Mouse (Mus musculus) midbrain, embryonic 14.5 days (tissue): Measurements from ENCODE around the gene Mdm2. TPM values are rescaled to one million over a fixed set of nuclear protein-coding genes. Genes with fewer than 3 reads are reported as not detected.

Experiments used
- ATAC-seq: fragments of 200-750 bp; cut with Nextera tagmentation; 2 replicates; pipeline ENCODE4 v1.8.0; 2017; ENCODE audit warnings: moderate number of reproducible peaks, moderate library complexity; ENCODE audit not compliant: low FRiP score, low TSS enrichment
- DNase-seq: peaks from one replicate; pipeline ENCODE4 v3.0.0-alpha.2; 2015
- H3K27ac ChIP-seq: fragments of 300-500 bp; sonication (generic); replicated peaks from 2 replicates; pipeline ENCODE4 v1.5.1; 2014; ENCODE audit warnings: mild to moderate bottlenecking, low read depth, low read length, moderate library complexity
- H3K27me3 ChIP-seq: fragments of 300-500 bp; sonication (generic); 2 replicates; pipeline ENCODE4 v1.6.1; 2014; ENCODE audit warnings: low read length, control low read depth, mixed read lengths; ENCODE audit not compliant: control insufficient read depth, insufficient read depth
- H3K36me3 ChIP-seq: fragments of 300-500 bp; sonication (generic); 2 replicates; pipeline ENCODE4 v1.6.1; 2014; ENCODE audit warnings: low read length, control low read depth; ENCODE audit not compliant: control insufficient read depth, insufficient read depth
- H3K4me1 ChIP-seq: fragments of 300-500 bp; sonication (generic); 2 replicates; pipeline ENCODE4 v1.6.1; 2014; ENCODE audit warnings: mild to moderate bottlenecking, antibody characterized with exemption, low read length, control low read depth; ENCODE audit not compliant: control insufficient read depth, insufficient read depth
- H3K4me2 ChIP-seq: fragments of 300-500 bp; sonication (generic); 2 replicates; pipeline ENCODE4 v1.6.1; 2014; ENCODE audit warnings: mild to moderate bottlenecking, low read length, moderate library complexity
- H3K4me3 ChIP-seq: fragments of 300-500 bp; sonication (generic); replicated peaks from 2 replicates; pipeline ENCODE4 v1.5.1; 2014; ENCODE audit warnings: low read depth, low read length
- H3K9ac ChIP-seq: fragments of 300-500 bp; sonication (generic); replicated peaks from 2 replicates; pipeline ENCODE4 v1.6.1; 2014; ENCODE audit warnings: mild to moderate bottlenecking, low read length, moderate library complexity
- H3K9me3 ChIP-seq: fragments of 300-500 bp; sonication (generic); 2 replicates; pipeline ENCODE4 v1.6.1; 2016; ENCODE audit warnings: low read length, control low read depth, mixed read lengths; ENCODE audit not compliant: control insufficient read depth
- WGBS: fragments of 180-500 bp; shearing (Covaris S2); extraction: QIAGEN DNeasy Blood & Tissue Kit; methylation state at CpG from one replicate; pipeline ENCODE4 v1.1.7; 2014; 5-methylcytosine and 5-hydroxymethylcytosine counted together
- polyA plus RNA-seq: library from polyadenylated mRNA; unstranded; fragments of >200 nt; fragmentation: Nextera tagmentation; extraction: Ambion mirVana; gene quantifications from 2 replicates; pipeline ENCODE4 v1.2.1, GENCODE M21; 2014

The Mdm2 gene
- polyA plus RNA-seq, 1 experiment from 2014 or later, result 57.3 TPM

DNA sequence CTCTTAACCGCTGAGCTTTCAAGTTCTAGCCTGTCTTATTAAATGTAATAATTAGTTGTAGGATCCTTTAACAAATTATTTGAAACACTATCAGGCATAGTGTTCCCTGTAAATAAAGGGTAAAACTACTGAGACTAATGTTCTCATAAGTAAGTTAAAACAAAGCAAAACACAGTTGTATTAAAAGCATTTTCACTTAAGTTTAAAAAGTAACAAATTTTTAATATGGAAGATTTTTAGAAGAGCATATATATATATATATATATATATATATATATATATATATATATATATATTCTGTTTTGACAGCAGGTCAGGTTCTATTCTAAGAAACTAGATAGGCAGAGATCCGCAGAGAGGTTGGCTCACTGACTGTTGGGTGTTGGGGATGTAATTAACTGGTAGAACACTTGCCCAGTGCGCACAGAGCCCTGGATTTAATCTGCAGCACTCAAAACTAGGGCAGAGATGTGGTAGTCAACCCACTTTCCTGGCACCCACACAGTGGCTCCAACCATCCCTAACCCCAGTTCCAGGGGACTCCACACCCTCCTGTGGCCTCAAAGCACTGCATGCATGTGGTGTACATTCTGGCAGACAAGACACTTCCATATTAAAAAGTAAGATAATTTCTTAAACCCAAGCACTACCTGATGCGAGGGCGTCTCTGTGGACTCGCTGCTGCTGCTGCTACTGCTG lies 16.2 kb downstream of the Mdm2 start:
- no peak overlapping the region for H3K27ac ChIP-seq
- no peaks in the 10 kb centered on the region for H3K9me3 ChIP-seq
- H3K4me3 ChIP-seq, result no peak overlapping the region
- WGBS, result 97% methylated on average over 6 of the region's 6 CpGs
- no peaks in the 10 kb centered on the region for H3K27me3 ChIP-seq
- H3K4me2 ChIP-seq, result no peak overlapping the region
- H3K36me3 ChIP-seq, result peaks cover 91% of the 10 kb centered on the region
- H3K4me1 ChIP-seq, result no peaks in the 10 kb centered on the region
- DNase-seq, result no peak
- no peak overlapping the region for H3K9ac ChIP-seq
- ATAC-seq, result no peak

DNA sequence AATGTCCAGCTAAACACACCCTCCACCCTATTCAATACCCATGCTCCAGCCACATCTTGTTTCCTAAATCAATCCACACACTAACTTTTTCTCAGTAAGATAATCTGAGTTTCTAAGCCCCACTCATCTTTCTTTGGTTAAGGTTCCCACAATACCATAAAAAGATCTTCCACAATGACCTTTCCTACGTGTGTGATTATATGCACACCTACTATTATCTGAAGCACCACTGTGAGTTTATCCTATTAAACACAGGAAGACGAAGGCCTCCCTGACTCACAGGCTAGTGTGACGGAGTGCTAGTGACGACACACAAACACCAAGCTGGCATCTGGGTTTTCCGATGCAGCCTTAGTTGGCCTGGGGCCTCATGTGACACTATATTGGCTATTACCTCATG lies 17.6 kb downstream of the Mdm2 start:
- Histone ChIP-seq H3K4me3 (no peak overlapping the region), H3K27me3 (no peaks in the 10 kb centered on the region), H3K36me3 (peaks cover 88% of the 10 kb centered on the region), H3K27ac (no peak overlapping the region), H3K9me3 (no peaks in the 10 kb centered on the region), H3K9ac (no peak overlapping the region), H3K4me1 (no peaks in the 10 kb centered on the region), H3K4me2 (no peak overlapping the region)
- no peak for ATAC-seq
- 97% methylated on average over 5 of the region's 5 CpGs for WGBS
- DNase-seq, result no peak

DNA sequence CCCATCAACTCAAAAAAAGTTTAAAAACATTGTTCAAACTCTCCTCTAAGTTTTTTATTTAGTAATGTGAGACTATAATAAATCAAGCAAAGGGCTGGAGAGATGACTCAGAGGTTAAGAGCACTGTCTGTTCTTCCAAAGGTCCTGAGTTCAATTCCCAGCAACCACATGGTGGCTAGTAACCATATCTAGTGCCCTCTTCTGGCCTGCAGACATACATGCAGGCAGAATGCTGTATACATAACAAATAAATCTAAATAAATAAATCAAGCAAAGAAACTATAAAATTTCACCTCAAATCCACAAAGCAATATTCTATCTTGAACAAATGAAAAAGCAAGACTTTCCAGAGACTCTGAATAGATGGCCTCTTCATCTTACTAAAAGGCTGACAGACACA lies 18.4 kb downstream of the Mdm2 start:
- no peaks in the 10 kb centered on the region for H3K4me1 ChIP-seq
- H3K9me3 ChIP-seq, result no peaks in the 10 kb centered on the region
- H3K27me3 ChIP-seq, result no peaks in the 10 kb centered on the region
- H3K4me2 ChIP-seq, result no peak overlapping the region
- no peak overlapping the region for H3K9ac ChIP-seq
- H3K4me3 ChIP-seq, result no peak overlapping the region
- ATAC-seq (no peak), DNase-seq (no peak)
- H3K27ac ChIP-seq, result no peak overlapping the region
- H3K36me3 ChIP-seq, result peaks cover 80% of the 10 kb centered on the region

DNA sequence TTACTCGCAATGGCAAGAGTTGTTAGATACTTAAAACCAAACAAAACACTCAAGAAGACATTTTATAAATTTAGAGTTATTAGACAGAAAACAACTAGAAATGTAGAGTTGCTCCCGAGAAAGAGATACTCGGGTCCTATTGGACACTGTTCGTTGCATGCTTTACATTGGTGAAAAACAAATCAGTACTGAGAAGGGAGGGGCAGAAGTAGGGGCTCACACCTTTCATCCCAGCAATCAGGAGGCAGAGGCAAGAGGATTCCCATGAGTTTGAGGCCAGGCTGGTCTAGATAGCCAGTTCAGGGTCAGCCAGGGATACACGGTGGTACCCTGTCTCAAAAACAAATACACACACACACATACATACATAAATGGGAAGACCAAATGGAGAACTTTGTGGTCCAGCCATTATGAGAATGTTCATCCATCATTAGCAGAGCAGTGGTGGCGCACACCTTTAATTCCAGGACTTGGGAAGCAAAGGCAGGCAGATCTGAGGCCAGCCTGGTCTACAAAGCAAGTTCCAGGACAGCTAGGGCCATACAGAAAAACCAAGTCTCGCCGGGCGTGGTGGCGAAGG lies 19.1 kb downstream of the Mdm2 start:
- Histone ChIP-seq H3K27me3 (no peaks in the 10 kb centered on the region), H3K4me2 (no peak overlapping the region), H3K4me3 (no peak overlapping the region), H3K27ac (no peak overlapping the region), H3K36me3 (peaks cover 73% of the 10 kb centered on the region), H3K9ac (no peak overlapping the region), H3K9me3 (no peaks in the 10 kb centered on the region), H3K4me1 (no peaks in the 10 kb centered on the region)
- ATAC-seq, result no peak
- no peak for DNase-seq
- WGBS, result 97% methylated on average over 10 of the region's 10 CpGs

DNA sequence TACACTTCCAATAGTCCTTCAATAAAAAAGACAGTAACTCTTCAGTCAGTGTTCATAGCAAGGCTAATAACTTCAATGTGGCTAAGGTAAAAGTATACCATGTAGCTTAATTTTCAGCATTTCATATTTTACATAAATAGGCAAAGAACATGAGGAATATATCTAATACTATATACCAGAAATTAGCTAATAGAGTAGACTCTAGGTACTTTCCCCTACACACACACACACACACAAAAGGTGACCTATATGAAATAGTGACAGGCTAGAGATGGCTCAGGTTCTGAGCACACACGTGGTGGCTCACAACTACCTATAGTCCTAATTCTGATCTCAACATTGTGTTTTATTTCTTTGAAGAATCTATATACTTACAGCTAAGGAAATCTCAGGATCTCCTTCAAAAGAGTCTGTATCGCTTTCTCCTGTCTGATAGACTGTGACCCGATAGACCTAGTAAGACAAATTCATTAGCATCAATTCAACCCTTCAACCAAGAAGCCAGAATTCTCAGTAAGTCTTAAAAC lies 19.7 kb downstream of the Mdm2 start:
- H3K4me2 ChIP-seq, result no peak overlapping the region
- H3K9ac ChIP-seq, result no peak overlapping the region
- H3K27ac ChIP-seq, result no peak overlapping the region
- no peaks in the 10 kb centered on the region for H3K4me1 ChIP-seq
- no peak overlapping the region for H3K4me3 ChIP-seq
- ATAC-seq, result no peak
- H3K9me3 ChIP-seq, result no peaks in the 10 kb centered on the region
- WGBS, result 95% methylated on average over 3 of the region's 3 CpGs
- peaks cover 67% of the 10 kb centered on the region for H3K36me3 ChIP-seq
- no peak for DNase-seq
- H3K27me3 ChIP-seq, result no peaks in the 10 kb centered on the region

DNA sequence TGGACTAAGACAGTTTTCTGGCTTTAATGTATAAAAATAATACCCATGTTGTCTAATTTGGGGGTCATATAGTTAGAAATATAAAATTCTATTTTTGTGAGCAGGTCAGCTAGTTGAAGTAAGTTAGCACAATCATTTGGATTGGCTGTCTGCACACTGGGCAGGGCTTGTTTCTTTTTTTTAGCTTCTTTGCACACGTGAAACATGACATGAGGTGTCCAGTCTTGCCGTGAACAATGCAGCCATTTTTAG lies 20.5 kb downstream of the Mdm2 start:
- DNase-seq, result no peak
- Histone ChIP-seq H3K36me3 (peaks cover 59% of the 10 kb centered on the region), H3K9ac (no peak overlapping the region), H3K4me3 (no peak overlapping the region), H3K4me1 (no peaks in the 10 kb centered on the region), H3K9me3 (no peaks in the 10 kb centered on the region), H3K27me3 (no peaks in the 10 kb centered on the region), H3K4me2 (no peak overlapping the region), H3K27ac (no peak overlapping the region)
- ATAC-seq, result no peak
- WGBS, result 86% methylated on average over 2 of the region's 2 CpGs

DNA sequence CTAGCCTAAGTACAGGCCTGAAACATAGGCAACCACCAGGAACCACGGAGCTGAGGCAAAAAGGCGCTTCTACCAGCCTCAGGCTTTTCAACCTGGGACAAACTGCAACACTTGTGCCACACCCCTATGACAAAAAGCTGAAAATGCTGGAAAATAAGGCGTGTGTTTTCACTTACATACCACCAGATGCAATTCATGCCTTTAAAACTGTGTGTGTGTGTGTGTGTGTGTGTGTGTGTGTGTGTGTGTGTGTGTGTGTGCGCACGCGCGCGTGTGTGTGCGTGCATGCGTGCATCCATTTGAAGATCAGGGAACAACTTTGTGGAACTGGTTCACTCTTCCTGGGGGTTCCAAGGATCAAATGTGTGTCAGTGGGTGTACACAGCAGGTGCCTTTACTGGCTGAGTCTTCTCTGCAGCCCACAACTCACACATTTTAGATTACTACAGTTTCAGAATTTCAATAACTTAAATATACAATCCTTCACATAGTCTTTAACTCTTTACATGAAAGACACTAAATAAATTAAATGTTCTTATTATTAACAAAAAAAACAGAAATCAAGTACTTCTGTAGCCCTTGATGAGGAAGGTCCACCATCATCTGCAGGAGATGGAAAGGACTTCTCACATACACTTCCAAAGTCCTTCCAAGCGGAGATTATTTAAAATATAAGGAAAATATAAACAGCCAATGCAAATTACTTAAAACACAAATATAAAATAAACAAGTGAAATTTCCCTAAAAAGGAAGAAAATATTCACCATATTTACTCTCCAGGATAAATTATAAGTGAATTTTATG lies 21.1 kb downstream of the Mdm2 start:
- H3K4me1 ChIP-seq, result no peaks in the 10 kb centered on the region
- no peak overlapping the region for H3K4me3 ChIP-seq
- DNase-seq, result no peak
- H3K27me3 ChIP-seq, result no peaks in the 10 kb centered on the region
- WGBS, result 94% methylated on average over 11 of the region's 11 CpGs
- ATAC-seq, result no peak
- no peak overlapping the region for H3K4me2 ChIP-seq
- no peak overlapping the region for H3K27ac ChIP-seq
- no peak overlapping the region for H3K9ac ChIP-seq
- H3K36me3 ChIP-seq, result peaks cover 54% of the 10 kb centered on the region
- no peaks in the 10 kb centered on the region for H3K9me3 ChIP-seq

DNA sequence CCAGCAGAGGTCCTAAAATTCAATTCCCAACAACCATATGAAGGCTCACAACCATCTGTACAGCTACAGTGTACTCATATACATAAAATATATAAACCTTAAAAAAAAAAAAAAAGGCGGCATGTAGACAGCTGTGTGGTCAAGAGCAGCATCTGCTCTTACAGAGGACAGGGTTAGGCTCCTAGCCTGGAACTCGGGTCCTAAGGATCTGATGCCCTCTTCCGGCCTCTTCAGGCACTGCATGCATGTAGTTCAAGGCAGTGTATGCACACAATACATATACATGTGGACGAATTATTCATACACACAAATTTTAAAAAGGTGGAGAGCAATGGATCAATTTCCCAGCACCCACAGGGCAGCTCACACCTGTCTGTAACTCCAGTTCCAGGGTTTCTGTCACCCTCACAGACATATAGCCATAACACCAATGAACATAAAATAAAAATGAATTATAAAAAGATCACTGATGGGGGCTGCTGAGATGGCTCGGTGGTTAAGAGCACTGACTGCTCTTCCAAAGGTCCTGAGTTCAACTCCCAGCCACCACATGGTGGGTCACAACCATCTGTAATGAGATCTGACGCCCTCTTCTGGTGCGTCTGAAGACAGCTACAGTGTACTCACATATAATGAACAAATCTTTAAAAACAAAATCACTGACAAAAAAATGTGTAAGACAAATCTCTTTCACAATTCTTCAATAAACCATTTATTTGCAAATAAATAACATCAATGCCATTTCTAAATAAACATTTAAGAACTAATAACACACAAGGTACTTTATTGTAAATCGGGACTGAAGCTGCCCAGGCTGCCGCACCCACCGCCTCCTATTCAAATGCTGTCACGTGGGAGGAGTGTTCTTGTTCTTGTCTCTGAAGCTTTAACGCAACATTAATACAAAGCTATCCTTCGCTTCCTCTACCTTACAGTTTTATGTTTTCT lies 22.1 kb downstream of the Mdm2 start:
- ATAC-seq, result no peak; the same call in 1 of the 2 replicates
- Histone ChIP-seq H3K27ac (no peak overlapping the region), H3K27me3 (no peaks in the 10 kb centered on the region), H3K4me1 (no peaks in the 10 kb centered on the region), H3K4me2 (no peak overlapping the region), H3K9ac (no peak overlapping the region), H3K9me3 (no peaks in the 10 kb centered on the region), H3K4me3 (no peak overlapping the region), H3K36me3 (peaks cover 46% of the 10 kb centered on the region)
- peak; percentile 55 for DNase-seq
- 85% methylated on average over 13 of the region's 13 CpGs for WGBS
